Mouse (Mus musculus) liver, embryonic 13.5 days (tissue): ENCODE measurements at regions not wholly inside any gene's neighbourhood (a gene's known extent, or its start where the extent isn't known, plus 50 kb on each side); places are given as distances from the start of the nearest gene placed in this dataset.

Experiments used
- ATAC-seq: fragments of 200-750 bp; cut with Nextera tagmentation; 2 replicates; pipeline ENCODE4 v1.8.0; 2017; ENCODE audit warnings: low read depth, mild to moderate bottlenecking, moderate number of reproducible peaks, moderate library complexity
- DNase-seq: peaks from one replicate; pipeline ENCODE4 v3.0.0; 2022
- H3K27ac ChIP-seq: fragments of 300-500 bp; sonication (generic); 2 replicates; pipeline ENCODE4 v1.5.1; 2015; ENCODE audit warnings: moderate library complexity, mild to moderate bottlenecking, inconsistent platforms
- H3K27me3 ChIP-seq: fragments of 300-500 bp; sonication (generic); 2 replicates; pipeline ENCODE4 v1.6.1; 2015; ENCODE audit warnings: mild to moderate bottlenecking, inconsistent platforms
- H3K36me3 ChIP-seq: fragments of 300-500 bp; sonication (generic); 2 replicates; pipeline ENCODE4 v1.6.1; 2015; ENCODE audit warnings: mild to moderate bottlenecking, inconsistent platforms
- H3K4me1 ChIP-seq: fragments of 300-500 bp; sonication (generic); replicated peaks from 2 replicates; pipeline ENCODE4 v1.6.1; 2015; ENCODE audit warnings: inconsistent platforms
- H3K4me2 ChIP-seq: fragments of 300-500 bp; sonication (generic); 2 replicates; pipeline ENCODE4 v1.6.1; 2015; ENCODE audit warnings: inconsistent platforms, mild to moderate bottlenecking, moderate library complexity
- H3K4me3 ChIP-seq: fragments of 300-500 bp; sonication (generic); replicated peaks from 2 replicates; pipeline ENCODE4 v1.5.1; 2015; ENCODE audit warnings: mild to moderate bottlenecking, inconsistent platforms
- H3K9ac ChIP-seq: fragments of 300-500 bp; sonication (generic); 2 replicates; pipeline ENCODE4 v1.6.1; 2015; ENCODE audit warnings: mild to moderate bottlenecking, inconsistent platforms
- H3K9me3 ChIP-seq: fragments of 300-500 bp; sonication (generic); replicated peaks from 2 replicates; pipeline ENCODE4 v1.6.1; 2016; ENCODE audit warnings: inconsistent platforms
- WGBS: fragments of 180-500 bp; shearing (Covaris S2); methylation state at CpG from one replicate; pipeline ENCODE4 v1.1.7; 2015; ENCODE audit not compliant: insufficient replicate concordance; 5-methylcytosine and 5-hydroxymethylcytosine counted together

DNA sequence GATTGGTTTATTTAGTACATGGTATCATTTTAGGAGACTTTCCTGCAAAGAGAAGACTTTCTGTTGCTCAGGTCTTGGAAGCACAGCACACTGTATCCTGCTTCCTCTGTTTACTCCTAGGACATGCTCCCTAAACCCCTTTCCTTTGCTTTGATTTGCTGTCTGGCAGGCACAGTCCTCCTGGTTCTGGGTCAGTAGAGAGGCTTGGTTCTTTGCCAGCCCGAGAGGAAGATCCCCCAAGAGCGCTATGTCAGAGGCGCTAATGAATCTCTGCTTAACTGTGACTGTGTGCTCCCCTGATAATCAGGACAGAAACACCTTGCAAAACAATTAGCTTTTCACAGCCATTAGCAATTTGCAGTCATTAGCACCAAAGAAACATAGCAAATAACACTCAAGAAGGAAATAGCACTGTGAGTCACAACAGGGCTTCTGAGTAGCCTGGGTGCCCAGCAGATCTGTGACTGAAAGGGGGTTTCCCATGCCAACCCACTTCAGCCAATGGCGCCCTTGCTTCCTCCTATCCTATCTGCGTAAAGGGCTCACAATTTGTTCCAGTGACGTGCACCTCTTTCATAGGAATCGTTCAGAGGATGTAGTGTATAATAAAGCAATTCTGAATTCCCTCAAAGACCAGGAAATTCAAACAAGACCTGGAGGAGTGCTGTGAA, 145.5 kb downstream of the Gm815 start:
- WGBS, result 45% methylated on average over 7 of the region's 7 CpGs
- no peak overlapping the region for H3K9ac ChIP-seq
- H3K4me3 ChIP-seq, result no peak overlapping the region
- no peak overlapping the region for H3K4me2 ChIP-seq
- H3K36me3 ChIP-seq, result no peaks in the 10 kb centered on the region
- no peaks in the 10 kb centered on the region for H3K4me1 ChIP-seq
- ATAC-seq (no peak), DNase-seq (no peak)
- no peak overlapping the region for H3K27ac ChIP-seq
- no peaks in the 10 kb centered on the region for H3K9me3 ChIP-seq
- H3K27me3 ChIP-seq, result no peaks in the 10 kb centered on the region

DNA sequence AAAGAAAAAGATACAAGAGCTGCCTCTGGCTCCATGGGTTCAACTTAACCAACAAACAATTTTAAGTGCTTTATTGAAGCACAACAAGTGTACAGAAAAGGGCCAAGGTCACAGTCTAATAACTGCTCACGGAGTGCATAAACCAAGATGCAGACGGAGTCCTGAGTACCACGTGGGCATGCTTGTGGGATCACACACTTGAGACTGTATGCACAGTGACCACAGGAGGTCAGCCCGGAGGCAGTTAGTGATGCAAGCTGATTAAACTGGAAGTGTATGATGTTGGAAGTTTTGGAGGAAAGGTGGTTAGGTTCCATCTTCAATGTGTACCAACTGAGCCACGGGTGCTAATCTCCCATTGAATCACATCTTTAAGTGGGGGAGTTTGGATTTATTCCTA, 146.9 kb downstream of the Gm815 start:
- Histone ChIP-seq H3K9me3 (no peaks in the 10 kb centered on the region), H3K4me2 (no peak overlapping the region), H3K4me3 (no peak overlapping the region), H3K9ac (no peak overlapping the region), H3K27ac (no peak overlapping the region), H3K36me3 (no peaks in the 10 kb centered on the region), H3K27me3 (no peaks in the 10 kb centered on the region), H3K4me1 (no peaks in the 10 kb centered on the region)
- ATAC-seq (no peak), DNase-seq (no peak)
- whole genome bisulfite sequencing, result 47% methylated on average over 5 of the region's 5 CpGs

DNA sequence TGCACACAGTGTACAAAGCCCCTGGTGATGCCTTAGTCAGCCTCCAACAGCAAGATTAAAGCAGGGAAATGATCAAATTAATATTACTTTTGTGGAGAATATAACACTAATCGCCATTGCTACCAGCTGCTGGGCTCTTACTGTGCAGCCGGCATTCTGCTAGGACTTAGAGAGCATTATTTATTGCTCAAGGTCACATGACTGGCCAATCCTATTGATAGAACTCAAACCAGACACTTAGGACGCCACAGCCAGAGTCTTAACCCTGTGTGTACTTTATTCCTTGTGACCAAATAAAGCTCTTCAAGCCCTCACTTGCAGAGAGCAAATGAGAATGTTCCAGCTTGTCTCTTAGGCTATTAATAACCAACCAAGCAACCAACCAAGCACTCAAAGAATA, 152.6 kb downstream of the Gm815 start:
- no peak overlapping the region for H3K4me2 ChIP-seq
- H3K36me3 ChIP-seq, result no peaks in the 10 kb centered on the region
- no peak for ATAC-seq
- H3K27ac ChIP-seq, result no peak overlapping the region
- no peak for DNase-seq
- WGBS, result 28% methylated on average over 3 of the region's 3 CpGs
- no peak overlapping the region for H3K4me3 ChIP-seq
- no peak overlapping the region for H3K9ac ChIP-seq
- H3K9me3 ChIP-seq, result no peaks in the 10 kb centered on the region
- H3K27me3 ChIP-seq, result no peaks in the 10 kb centered on the region
- H3K4me1 ChIP-seq, result no peaks in the 10 kb centered on the region

DNA sequence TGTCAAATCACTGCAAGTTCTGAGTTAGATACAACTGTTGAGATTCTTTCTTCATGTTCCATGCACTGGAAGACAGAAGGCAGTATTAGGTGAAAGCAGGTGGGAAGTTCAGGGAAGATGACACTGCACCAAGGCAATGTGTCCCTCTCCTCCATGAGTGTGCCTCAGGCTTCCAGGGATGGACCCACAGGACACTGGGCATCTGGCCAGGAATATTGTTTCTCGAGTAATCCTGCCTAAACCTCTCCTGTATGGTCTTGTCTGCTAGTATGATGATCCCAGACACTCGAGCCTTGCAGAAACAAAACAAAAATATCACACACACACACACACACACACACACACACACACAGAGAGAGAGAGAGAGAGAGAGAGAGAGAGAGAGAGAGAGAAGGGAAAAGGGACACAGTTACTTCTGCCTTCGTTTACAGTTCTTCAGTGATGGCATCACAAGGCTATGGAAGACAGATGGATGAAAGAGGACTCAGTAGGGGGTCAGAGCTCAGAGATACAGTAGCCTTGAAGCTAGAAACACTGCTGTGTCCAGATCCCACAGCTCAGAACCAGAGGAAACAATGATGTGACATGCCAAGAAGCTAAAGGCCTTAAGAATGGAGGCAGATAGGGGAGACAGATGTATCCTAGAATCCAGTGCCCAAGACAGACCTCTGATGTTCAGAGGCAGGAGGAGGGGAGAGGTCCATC, 154.8 kb downstream of the Gm815 start:
- no peaks in the 10 kb centered on the region for H3K4me1 ChIP-seq
- ATAC-seq (no peak), DNase-seq (no peak)
- no peak overlapping the region for H3K27ac ChIP-seq
- H3K9ac ChIP-seq, result no peak overlapping the region
- H3K27me3 ChIP-seq, result no peaks in the 10 kb centered on the region
- WGBS, result 41% methylated on average over 3 of the region's 3 CpGs
- no peaks in the 10 kb centered on the region for H3K36me3 ChIP-seq
- H3K4me2 ChIP-seq, result no peak overlapping the region
- no peak overlapping the region for H3K4me3 ChIP-seq
- no peaks in the 10 kb centered on the region for H3K9me3 ChIP-seq

DNA sequence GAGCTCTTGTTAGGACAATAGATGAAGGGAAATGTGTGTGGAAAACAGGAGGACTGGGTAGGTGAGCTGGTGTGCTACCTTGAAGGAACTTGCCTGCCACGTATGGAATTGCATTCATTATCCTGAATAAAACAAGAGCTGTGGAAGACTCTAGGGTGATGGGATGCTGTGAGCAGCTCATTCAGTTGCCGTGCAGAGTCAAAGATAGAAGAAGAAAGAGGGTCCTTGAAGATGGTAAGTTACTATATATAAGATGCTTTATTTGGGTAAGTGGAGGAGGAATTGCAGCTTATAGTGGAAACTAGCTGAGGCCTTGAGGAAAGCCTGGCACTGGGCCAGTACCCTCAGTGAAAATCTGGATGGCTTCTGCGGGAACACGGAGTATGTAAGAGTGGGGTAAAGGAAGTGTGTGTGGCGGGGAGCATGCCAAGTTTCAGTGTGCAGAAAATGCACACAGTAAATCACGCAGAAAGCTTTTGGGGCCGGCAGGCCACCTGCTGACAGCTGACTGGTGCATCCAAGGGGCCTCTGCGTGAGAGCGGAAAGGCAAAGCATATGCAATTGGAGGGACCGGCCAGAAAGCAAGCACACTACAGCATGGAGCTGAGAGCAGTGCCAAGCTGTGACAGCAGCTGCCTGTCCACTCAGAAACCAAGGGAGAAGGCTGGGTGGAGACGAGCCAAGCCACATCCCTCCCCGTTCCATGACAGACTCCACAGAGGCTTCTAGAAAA, 149.7 kb upstream of the Vldlr start:
- ATAC-seq, result no peak
- Histone ChIP-seq H3K27ac (no peak overlapping the region), H3K4me2 (no peak overlapping the region), H3K27me3 (no peaks in the 10 kb centered on the region), H3K4me1 (no peaks in the 10 kb centered on the region), H3K9me3 (no peaks in the 10 kb centered on the region), H3K36me3 (no peaks in the 10 kb centered on the region), H3K9ac (no peak overlapping the region), H3K4me3 (no peak overlapping the region)
- WGBS, result 61% methylated on average over 12 of the region's 12 CpGs
- no peak for DNase-seq

DNA sequence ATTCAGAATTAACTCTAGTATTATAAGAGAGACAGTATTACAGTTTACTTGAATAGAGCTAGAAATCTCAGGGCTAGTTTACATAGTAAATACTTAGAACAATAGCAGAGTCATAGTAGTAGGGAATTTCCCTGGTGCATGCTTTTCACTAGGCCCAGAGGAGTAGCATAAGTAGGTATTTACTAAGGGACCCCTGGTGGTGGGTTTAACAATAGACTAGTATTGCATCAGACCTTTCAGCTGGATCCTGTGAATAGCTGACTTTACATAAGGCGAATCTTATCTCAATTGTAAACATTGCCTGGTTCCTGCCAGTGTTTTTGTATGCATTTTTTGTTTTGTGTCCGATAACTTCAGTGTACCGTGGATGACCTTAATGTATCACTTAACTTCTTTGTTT, 143.0 kb upstream of the Vldlr start:
- ATAC-seq (no peak), DNase-seq (no peak)
- WGBS, result 66% methylated on average over 3 of the region's 3 CpGs
- no peak overlapping the region for H3K4me2 ChIP-seq
- no peak overlapping the region for H3K9ac ChIP-seq
- H3K4me1 ChIP-seq, result no peaks in the 10 kb centered on the region
- no peaks in the 10 kb centered on the region for H3K36me3 ChIP-seq
- no peaks in the 10 kb centered on the region for H3K27me3 ChIP-seq
- H3K9me3 ChIP-seq, result no peaks in the 10 kb centered on the region
- no peak overlapping the region for H3K4me3 ChIP-seq
- no peak overlapping the region for H3K27ac ChIP-seq

DNA sequence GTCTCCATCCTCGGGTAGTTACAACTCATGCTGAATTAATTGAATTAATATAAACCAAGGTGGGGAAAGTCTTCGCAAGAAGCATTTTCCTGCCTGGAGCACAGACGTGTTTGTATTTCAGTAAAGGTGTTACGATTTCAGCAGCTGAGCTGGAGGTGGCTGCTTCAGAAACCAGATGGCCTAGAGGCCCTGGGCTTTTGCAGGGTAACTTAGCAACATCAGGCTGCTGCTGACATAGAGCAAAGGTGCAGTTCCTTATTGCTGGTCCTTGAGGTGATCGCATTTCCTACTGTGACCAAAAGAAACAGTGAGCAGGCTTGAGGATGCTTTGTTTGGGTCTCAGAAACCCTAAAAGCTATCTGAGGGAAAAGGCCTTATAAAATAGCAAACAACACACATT, 141.3 kb upstream of the Vldlr start:
- no peak overlapping the region for H3K9ac ChIP-seq
- ATAC-seq (no peak), DNase-seq (no peak)
- no peaks in the 10 kb centered on the region for H3K4me1 ChIP-seq
- H3K27ac ChIP-seq, result no peak overlapping the region
- H3K36me3 ChIP-seq, result no peaks in the 10 kb centered on the region
- H3K4me3 ChIP-seq, result no peak overlapping the region
- H3K9me3 ChIP-seq, result no peaks in the 10 kb centered on the region
- 70% methylated on average over 5 of the region's 5 CpGs for WGBS
- no peak overlapping the region for H3K4me2 ChIP-seq
- H3K27me3 ChIP-seq, result no peaks in the 10 kb centered on the region

DNA sequence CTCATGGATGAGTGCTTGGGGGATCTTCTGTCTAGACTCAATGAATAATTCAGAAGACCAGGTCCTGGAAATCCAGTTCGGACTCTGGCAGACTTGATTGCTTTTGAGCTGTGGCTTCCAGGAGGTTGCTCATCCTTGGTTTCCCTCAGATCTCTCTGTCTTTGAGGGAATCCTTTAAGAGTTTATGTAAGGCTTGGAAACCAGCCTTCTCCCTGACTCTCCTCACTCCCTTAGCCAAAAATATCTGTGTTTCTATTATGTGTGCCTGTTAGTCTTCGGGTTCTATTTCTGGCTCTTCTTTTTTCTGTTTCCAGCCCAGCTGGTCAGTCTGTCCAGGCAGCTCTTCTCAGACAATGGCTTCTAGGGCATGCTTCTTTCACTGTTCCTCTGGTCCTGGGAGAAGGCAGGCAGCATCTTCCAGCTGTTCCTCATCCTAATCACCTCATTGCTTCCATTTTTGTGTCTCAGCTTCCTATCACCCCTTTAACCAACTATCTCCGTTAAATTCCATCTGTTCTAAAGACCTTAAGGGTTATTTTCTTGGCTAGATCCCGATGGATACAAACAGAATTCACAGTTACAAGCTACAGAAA, 139.3 kb upstream of the Vldlr start:
- Histone ChIP-seq H3K27ac (no peak overlapping the region), H3K36me3 (no peaks in the 10 kb centered on the region), H3K9me3 (no peaks in the 10 kb centered on the region), H3K27me3 (no peaks in the 10 kb centered on the region), H3K4me2 (no peak overlapping the region), H3K4me3 (no peak overlapping the region), H3K4me1 (no peaks in the 10 kb centered on the region), H3K9ac (no peak overlapping the region)
- WGBS, result 61% methylated on average over 4 of the region's 4 CpGs
- DNase-seq (no peak), ATAC-seq (no peak)

DNA sequence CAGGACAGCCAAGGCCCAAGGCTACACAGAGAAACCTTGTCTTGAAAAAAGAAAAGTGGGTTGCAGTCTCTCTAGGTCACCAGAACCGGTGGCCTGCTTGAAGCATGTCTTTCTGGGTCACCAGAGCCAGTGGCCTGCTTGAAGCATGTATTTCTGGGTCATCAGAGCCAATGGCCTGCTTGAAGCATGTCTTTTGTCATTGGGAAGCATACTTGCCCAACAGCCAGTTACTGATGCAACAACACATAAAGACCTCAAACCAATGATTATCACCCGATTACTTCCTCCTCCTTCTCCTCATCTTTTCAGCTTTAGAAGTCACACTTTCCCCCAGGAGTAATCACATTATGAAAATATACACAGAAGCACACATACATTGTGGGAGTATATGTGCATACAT, 128.9 kb upstream of the Vldlr start:
- 0 out of 2 replicates have a peak, but pooled peaks cover 4% of the 10 kb centered on the region for H3K9me3 ChIP-seq
- DNase-seq (no peak), ATAC-seq (no peak)
- no peak overlapping the region for H3K4me2 ChIP-seq
- no peaks in the 10 kb centered on the region for H3K27me3 ChIP-seq
- H3K4me1 ChIP-seq, result no peaks in the 10 kb centered on the region
- no peaks in the 10 kb centered on the region for H3K36me3 ChIP-seq
- H3K27ac ChIP-seq, result no peak overlapping the region
- H3K4me3 ChIP-seq, result no peak overlapping the region
- H3K9ac ChIP-seq, result no peak overlapping the region
- 48% methylated on average over 2 of the region's 2 CpGs for WGBS

DNA sequence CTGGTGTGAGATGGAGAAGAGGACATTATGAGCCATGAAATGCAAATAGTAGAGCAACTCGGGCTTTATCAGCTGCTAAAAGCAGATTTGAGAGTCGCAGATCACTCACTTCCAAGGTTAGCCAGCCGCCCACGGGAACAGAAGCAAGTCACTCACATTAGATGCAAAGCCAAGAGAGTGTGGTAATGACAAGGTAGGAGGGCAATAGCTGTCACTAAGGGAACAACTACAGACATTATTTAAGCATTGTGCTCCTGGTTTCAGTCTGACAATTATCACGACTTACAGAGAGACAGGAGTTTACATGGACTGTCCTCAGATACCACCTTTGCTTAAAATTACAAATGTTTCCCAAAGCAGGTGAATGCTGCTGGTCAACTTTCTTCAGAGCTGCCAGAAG, 128.5 kb upstream of the Vldlr start:
- Histone ChIP-seq H3K4me1 (no peaks in the 10 kb centered on the region), H3K27me3 (no peaks in the 10 kb centered on the region), H3K4me2 (no peak overlapping the region), H3K36me3 (no peaks in the 10 kb centered on the region), H3K27ac (no peak overlapping the region), H3K9ac (no peak overlapping the region), H3K9me3 (0 out of 2 replicates have a peak, but pooled peaks cover 4% of the 10 kb centered on the region), H3K4me3 (no peak overlapping the region)
- WGBS, result 63% methylated on average over 5 of the region's 5 CpGs
- ATAC-seq (no peak), DNase-seq (no peak)

DNA sequence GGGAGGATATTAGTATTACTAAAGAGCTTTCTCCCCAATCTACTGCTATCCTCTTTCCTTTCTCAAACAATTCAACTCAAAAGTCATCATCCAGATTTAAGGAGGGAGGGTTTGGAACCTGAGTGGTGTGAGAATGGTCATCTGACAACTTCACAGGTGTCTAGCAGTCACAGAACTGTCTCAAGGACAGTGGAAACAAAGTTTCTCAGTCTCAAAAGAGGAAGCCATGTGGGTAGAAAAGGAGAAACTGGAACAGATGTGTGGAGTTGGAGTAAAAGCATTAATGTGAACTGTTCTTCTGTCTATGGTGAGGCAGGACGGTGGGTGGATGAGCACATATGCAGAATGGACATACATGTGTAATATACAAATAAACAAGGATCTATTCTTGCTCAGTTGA, 127.2 kb upstream of the Vldlr start:
- Histone ChIP-seq H3K4me3 (no peak overlapping the region), H3K27me3 (no peaks in the 10 kb centered on the region), H3K36me3 (no peaks in the 10 kb centered on the region), H3K4me1 (no peaks in the 10 kb centered on the region), H3K9ac (no peak overlapping the region), H3K27ac (no peak overlapping the region), H3K9me3 (0 out of 2 replicates have a peak, but pooled peaks cover 4% of the 10 kb centered on the region), H3K4me2 (no peak overlapping the region)
- DNase-seq (no peak), ATAC-seq (no peak)
- 34% methylated on average over 1 of the region's 1 CpGs for WGBS
